Mouse (Mus musculus) bone marrow, adult 2 months (tissue): ENCODE results near the gene Cdc42bpb.

Experiments used
- CTCF ChIP-seq: fragments of 200-500 bp; IDR thresholded peaks from 2 replicates; pipeline ENCODE4 v1.5.1; 2011; ENCODE audit warnings: low read length, control low read depth; ENCODE audit not compliant: control insufficient read depth, insufficient read depth
- POLR2A ChIP-seq: fragments of 200-500 bp; IDR thresholded peaks from 2 replicates; pipeline ENCODE4 v1.6.1; 2011; ENCODE audit warnings: low read depth, mild to moderate bottlenecking, control low read depth, low read length, borderline replicate concordance; ENCODE audit not compliant: control insufficient read depth

- no peak for TF ChIP-seq CTCF
- no peak for TF ChIP-seq POLR2A
Measured at GRCm38 (mm10) chr12:111329281-111329680, 48.2 kb downstream of the Cdc42bpb start.
